Mouse (Mus musculus) heart, adult 8-10 months (tissue): ENCODE results near the gene Pigz. TPM values are rescaled to one million over a fixed set of nuclear protein-coding genes. Genes with fewer than 3 reads are reported as not detected.

Experiments used
- DNase-seq: peaks from one replicate; pipeline ENCODE4 v3.0.0; 2022; ENCODE audit warnings: low spot score
- total RNA-seq, 4 experiments: library from RNA; stranded (reverse); gene quantifications; 2 replicates each; pipeline ENCODE4 v1.2.4; 2022

Pigz gene
- total RNA-seq: 1 to 10 TPM; 4.2 to 7.8 (median 4.4) TPM

- peak; percentile 51 for DNase-seq
Measured at GRCm38 (mm10) chr16:31933751-31934549, at the start of gene Pigz. Gene Pigz, plus strand, starts transcription at chr16:31933851.

- DNase-seq: no peak
Measured at GRCm38 (mm10) chr16:31883902-31884301, 49.7 kb upstream of the Pigz start.

GRCm38 (mm10) chr16:31890907-31891306 is 42.7 kb upstream of the Pigz start:
- no peak for DNase-seq

GRCm38 (mm10) chr16:31893396-31894141 is 40.1 kb upstream of the Pigz start:
- no peak for DNase-seq

GRCm38 (mm10) chr16:31896971-31897774 is 36.5 kb upstream of the Pigz start:
- no peak for DNase-seq

- no peak for DNase-seq
Measured at GRCm38 (mm10) chr16:31898546-31899326, 34.9 kb upstream of the Pigz start.

- DNase-seq: no peak
Measured at GRCm38 (mm10) chr16:31901886-31902285, 31.8 kb upstream of the Pigz start.

GRCm38 (mm10) chr16:31903239-31903638 is 30.4 kb upstream of the Pigz start:
- DNase-seq: no peak

GRCm38 (mm10) chr16:31905331-31905730 is 28.3 kb upstream of the Pigz start:
- no peak for DNase-seq

GRCm38 (mm10) chr16:31905891-31906825 is 27.5 kb upstream of the Pigz start:
- DNase-seq: no peak

- DNase-seq: no peak
Measured at GRCm38 (mm10) chr16:31906896-31907295, 26.8 kb upstream of the Pigz start.

GRCm38 (mm10) chr16:31908959-31909358 is 24.7 kb upstream of the Pigz start:
- DNase-seq: no peak

GRCm38 (mm10) chr16:31910281-31910847 is 23.3 kb upstream of the Pigz start:
- DNase-seq: no peak

GRCm38 (mm10) chr16:31917776-31918175 is 15.9 kb upstream of the Pigz start:
- DNase-seq: no peak

- DNase-seq: peak; percentile 67
Measured at GRCm38 (mm10) chr16:31918248-31918724, 15.4 kb upstream of the Pigz start.

GRCm38 (mm10) chr16:31924368-31924767 is 9.3 kb upstream of the Pigz start:
- DNase-seq: no peak

GRCm38 (mm10) chr16:31926091-31926490 is 7.6 kb upstream of the Pigz start:
- DNase-seq: no peak

GRCm38 (mm10) chr16:31926547-31927182 is 7.0 kb upstream of the Pigz start:
- DNase-seq: no peak

GRCm38 (mm10) chr16:31927412-31927811 is 6.2 kb upstream of the Pigz start:
- DNase-seq: no peak
